Mouse (Mus musculus) adrenal gland, postnatal 0 days (tissue): ENCODE data around the gene Ahsa1. TPM values are rescaled to one million over a fixed set of nuclear protein-coding genes. Genes with fewer than 3 reads are reported as not detected.

Source experiments
- microRNA-seq: library from miRNA; unstranded; fragments of <30 nt; microRNA quantifications from one replicate; pipeline ENCODE4, GENCODE M21; 2016; ENCODE audit warnings: borderline replicate concordance; ENCODE audit not compliant: insufficient number of aligned reads
- polyA plus RNA-seq: library from polyadenylated mRNA; unstranded; fragments of >200 nt; fragmentation: Nextera tagmentation; extraction: Ambion mirVana; gene quantifications from 2 replicates; pipeline ENCODE4 v1.2.1, GENCODE M21; 2015

Gene Ahsa1
- 103 and 140 TPM in 2 replicates for polyA plus RNA-seq

DNA sequence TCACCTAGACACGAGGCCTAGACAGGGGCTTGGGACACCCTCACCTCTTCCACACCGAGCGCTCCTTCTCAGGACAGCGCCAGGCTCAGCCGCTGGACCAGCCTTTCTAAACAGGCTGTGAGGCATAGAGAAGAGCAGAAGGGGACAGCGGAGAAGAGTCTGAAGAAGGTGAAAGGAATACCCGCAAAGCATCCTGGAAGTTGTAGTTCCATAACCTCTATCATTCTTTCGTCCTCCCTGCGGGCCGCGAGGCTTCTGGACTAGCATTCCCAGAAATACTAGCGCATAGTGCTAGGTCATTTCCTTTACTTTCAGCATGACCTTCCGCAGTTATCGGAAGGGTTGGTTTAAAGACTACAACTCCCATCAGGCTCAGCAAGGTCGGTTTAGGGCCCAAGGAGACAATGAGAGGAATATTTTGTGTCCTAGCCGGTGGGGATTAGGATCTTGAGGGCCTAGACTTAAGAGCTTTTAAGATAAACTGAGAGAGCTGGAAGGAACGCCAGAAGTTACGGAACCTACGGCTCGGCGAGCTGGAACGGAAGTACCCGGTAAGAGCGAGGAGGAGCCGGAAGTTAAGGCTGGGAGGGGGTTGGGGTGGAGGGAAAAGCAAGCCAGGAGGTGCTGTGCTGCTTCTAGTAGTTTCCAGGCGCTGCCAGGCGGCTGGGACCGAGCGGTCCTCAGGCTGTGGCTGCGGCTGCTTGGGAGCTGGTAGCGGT lies at the start of gene Ahsa1, which contains the start of gene Vipas39:
Gene Ahsa1, plus strand, starts transcription at position 372 of the 719 bp plus-strand sequence.
Gene Vipas39, minus strand, starts transcription at position 149 of the 719 bp plus-strand sequence.

DNA sequence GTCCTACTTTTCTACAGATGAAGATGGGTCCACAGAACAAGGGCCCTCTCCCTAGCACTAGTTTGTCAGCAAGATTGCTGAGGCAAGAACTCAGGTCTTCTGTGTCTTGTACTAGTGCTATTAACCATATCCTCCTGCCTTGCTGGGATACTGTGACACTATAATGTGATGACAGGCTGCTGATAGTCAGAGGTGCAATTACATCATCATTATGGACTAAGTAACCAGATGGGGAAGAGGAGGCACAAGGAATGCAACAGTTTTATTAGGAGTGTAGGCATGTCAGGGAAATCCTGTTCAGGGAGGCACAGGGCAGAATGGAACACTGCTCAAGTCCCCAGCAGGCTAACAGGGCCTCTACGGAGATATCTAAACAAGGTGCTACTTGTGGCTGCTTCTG lies 27.6 kb upstream of the Ahsa1 start, which contains the start of gene Noxred1:
Gene Noxred1, minus strand, starts transcription at position 101 of the 400 bp plus-strand sequence.

DNA sequence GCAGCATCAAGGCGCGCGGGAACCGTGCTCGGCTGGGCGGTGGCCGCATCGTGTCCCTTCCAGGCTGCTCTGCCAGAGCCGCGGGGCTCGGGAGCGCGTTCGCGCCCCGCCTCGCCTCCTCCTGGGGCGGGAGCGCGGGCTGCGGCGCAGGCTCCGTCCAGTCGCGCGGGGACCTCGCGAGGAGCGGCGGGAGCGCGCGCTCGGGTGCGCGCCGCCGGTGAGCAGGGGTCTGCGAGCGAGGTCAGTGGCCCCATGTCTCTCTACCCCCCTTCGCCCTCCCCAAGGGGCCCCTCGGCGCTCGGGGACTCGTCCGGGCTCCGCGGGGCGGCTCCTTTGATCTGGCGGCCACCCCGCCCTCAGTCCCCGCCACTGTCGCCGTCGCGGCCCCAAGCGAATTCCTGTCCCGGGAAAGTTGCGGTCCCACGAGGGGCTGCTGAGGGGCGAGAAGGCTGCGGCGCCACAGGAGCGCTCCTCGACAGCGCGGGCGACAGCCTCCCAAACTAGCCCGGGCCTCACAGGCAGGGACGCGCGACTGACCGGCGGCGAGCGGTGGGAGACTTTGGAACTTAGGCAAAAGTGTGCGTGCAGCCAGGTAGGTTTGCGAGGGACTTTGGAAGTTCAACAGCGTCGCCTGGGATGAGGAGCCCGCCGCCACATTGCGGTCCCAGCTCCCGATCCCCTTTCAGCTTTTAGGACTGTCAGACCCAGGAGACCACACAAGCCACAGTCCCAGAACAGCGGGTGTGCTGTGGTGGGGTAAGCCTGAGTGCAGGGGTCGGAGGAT lies 33.6 kb downstream of the Ahsa1 start, which contains the start of gene Ism2:
Gene Ism2, minus strand, starts transcription at position 49 of the 784 bp plus-strand sequence.

Small RNA genes lying within 50 kb of the gene (microRNA-seq; reads per million reads assigned to microRNA genes)
- not detected for gene Gm47293

Other genes starting within 250 kb of the Ahsa1 start
- gene Tmem63c, start 245.1 kb upstream of the Ahsa1 start, polyA plus RNA-seq: 0.22 and 1.1 TPM in 2 replicates
- 0.69 and 2.6 TPM in 2 replicates for gene Ngb, start 163.9 kb upstream of the Ahsa1 start, polyA plus RNA-seq
- gene Gstz1, start 119.3 kb upstream of the Ahsa1 start, polyA plus RNA-seq: 45.8 and 50.3 TPM in 2 replicates
- gene Pomt2, start 118.5 kb upstream of the Ahsa1 start, polyA plus RNA-seq: 7.8 and 8.8 TPM in 2 replicates
- gene Samd15, start 66.8 kb upstream of the Ahsa1 start, polyA plus RNA-seq: 8.1 and 10.1 TPM in 2 replicates
- 1.7 and 2.3 TPM in 2 replicates for gene Tmed8, start 66.0 kb upstream of the Ahsa1 start, polyA plus RNA-seq
- 0.21 TPM in 1 of 2 replicates, not detected in the other for gene Noxred1, start 27.7 kb upstream of the Ahsa1 start, polyA plus RNA-seq
- gene Vipas39, start 223 bp upstream of the Ahsa1 start, polyA plus RNA-seq: 25.7 and 28.9 TPM in 2 replicates
- 0.65 and 0.66 TPM in 2 replicates for gene Ism2, start 33.2 kb downstream of the Ahsa1 start, polyA plus RNA-seq
- gene Sptlc2, start 121.9 kb downstream of the Ahsa1 start, polyA plus RNA-seq: 122 and 210 TPM in 2 replicates
- gene Slirp, start 177.4 kb downstream of the Ahsa1 start, polyA plus RNA-seq: 540 and 1,068 TPM in 2 replicates
- 15.7 and 29.8 TPM in 2 replicates for gene Alkbh1, start 177.5 kb downstream of the Ahsa1 start, polyA plus RNA-seq
- gene Snw1, start 205.8 kb downstream of the Ahsa1 start, polyA plus RNA-seq: 83.3 and 108 TPM in 2 replicates
- not detected in 2 replicates for gene Gm5788, start 228.2 kb downstream of the Ahsa1 start, polyA plus RNA-seq
- not detected in 2 replicates for gene Gm8300, start 247.8 kb downstream of the Ahsa1 start, polyA plus RNA-seq